Mouse (Mus musculus) intestine, embryonic 15.5 days (tissue): ENCODE measurements around the gene App. TPM values are rescaled to one million over a fixed set of nuclear protein-coding genes. Genes with fewer than 3 reads are reported as not detected.
A peak's percentile ranks its signal among the peaks of the same experiment; 100 is the strongest.

ENCODE experiments used
- ATAC-seq: fragments of 200-750 bp; cut with Nextera tagmentation; 2 replicates; pipeline ENCODE4 v1.8.0; 2017; ENCODE audit warnings: moderate TSS enrichment, moderate library complexity
- H3K27ac ChIP-seq: fragments of 300-500 bp; sonication (generic); 2 replicates; pipeline ENCODE4 v1.5.1; 2015; ENCODE audit warnings: mild to moderate bottlenecking, inconsistent platforms
- H3K27me3 ChIP-seq: fragments of 300-500 bp; sonication (generic); replicated peaks from 2 replicates; pipeline ENCODE4 v1.6.1; 2015; ENCODE audit warnings: inconsistent platforms
- H3K36me3 ChIP-seq: fragments of 300-500 bp; sonication (generic); 2 replicates; pipeline ENCODE4 v1.6.1; 2015; ENCODE audit warnings: inconsistent platforms
- H3K4me1 ChIP-seq: fragments of 300-500 bp; sonication (generic); replicated peaks from 2 replicates; pipeline ENCODE4 v1.6.1; 2015; ENCODE audit warnings: inconsistent platforms
- H3K4me2 ChIP-seq: fragments of 300-500 bp; sonication (generic); replicated peaks from 2 replicates; pipeline ENCODE4 v1.6.1; 2015; ENCODE audit warnings: mild to moderate bottlenecking, inconsistent platforms
- H3K4me3 ChIP-seq: fragments of 300-500 bp; sonication (generic); replicated peaks from 2 replicates; pipeline ENCODE4 v1.5.1; 2015; ENCODE audit warnings: inconsistent platforms
- H3K9ac ChIP-seq: fragments of 300-500 bp; sonication (generic); 2 replicates; pipeline ENCODE4 v1.6.1; 2015; ENCODE audit warnings: inconsistent platforms
- H3K9me3 ChIP-seq: fragments of 300-500 bp; sonication (generic); 2 replicates; pipeline ENCODE4 v1.6.1; 2016; ENCODE audit warnings: inconsistent platforms
- WGBS: fragments of 180-500 bp; shearing (Covaris S2); methylation state at CpG from one replicate; pipeline ENCODE4 v1.1.7; 2015; 5-methylcytosine and 5-hydroxymethylcytosine counted together
- polyA plus RNA-seq: library from polyadenylated mRNA; unstranded; fragments of >200 nt; fragmentation: Nextera tagmentation; extraction: Ambion mirVana; gene quantifications from 2 replicates; pipeline ENCODE4 v1.2.1, GENCODE M21; 2015

Gene App
- polyA plus RNA-seq, 1 experiment from 2014 or later = 147 TPM

DNA sequence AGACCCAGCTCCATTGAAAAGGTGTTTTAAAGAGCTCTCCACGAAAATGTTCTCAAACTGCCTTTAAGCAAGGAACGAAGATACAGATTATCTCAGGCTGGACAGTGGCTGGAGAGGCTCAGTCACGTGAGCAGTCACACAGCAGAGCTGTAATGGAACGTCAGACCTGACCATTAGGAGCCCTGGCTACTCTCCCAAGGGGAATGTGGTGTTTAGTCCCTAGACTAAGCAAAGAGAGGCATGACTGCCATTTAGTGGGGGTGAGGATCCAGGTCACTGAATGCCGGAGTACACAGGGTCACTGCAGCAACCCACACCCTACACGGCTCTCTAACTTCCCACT is 199.4 kb downstream of the App start:
- WGBS = 86% methylated on average over 6 of the region's 6 CpGs
- Histone ChIP-seq H3K27me3 (no peaks in the 10 kb centered on the region), H3K9me3 (no peaks in the 10 kb centered on the region), H3K4me1 (no peaks in the 10 kb centered on the region), H3K27ac (no peak overlapping the region), H3K4me2 (no peak overlapping the region), H3K9ac (no peak overlapping the region), H3K4me3 (no peak overlapping the region), H3K36me3 (0 out of 2 replicates have a peak, but pooled peaks cover 3% of the 10 kb centered on the region)
- no peak for ATAC-seq

DNA sequence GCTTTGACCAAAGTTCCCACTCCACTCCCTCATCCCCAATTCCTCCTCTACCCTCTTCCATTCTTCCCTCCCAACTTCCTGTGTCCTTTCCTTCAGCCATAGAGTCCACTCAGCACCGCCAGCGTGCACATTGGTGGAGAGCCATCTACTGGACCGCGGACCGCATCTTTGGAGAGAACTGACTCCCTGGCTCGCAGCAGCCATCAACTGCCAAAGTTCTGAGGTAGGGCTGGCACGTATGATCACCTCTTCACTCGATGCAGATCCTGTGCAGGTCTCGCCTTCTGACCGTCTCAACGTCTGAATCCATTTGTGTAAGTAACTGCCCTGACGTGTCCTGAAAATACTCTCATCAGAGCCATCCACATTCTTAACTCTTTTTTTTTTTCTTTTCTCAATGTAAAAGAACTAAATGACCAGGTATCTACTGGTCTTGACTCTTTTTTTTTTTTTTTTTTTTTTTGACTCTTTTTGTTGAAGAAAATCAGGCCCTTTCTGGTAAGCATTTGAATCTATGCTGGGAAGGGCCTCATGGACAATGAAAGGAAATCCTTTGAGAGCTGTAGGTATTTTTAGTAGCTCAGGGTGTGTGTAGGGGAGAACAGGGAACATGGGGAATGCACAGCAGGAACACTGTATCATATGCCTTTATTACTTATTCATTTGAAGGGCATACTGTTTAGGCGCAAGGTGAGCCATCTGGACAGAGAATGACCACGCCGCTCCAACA is 200.0 kb downstream of the App start:
- no peak overlapping the region for H3K27ac ChIP-seq
- H3K4me3 ChIP-seq = no peak overlapping the region
- no peak overlapping the region for H3K9ac ChIP-seq
- H3K27me3 ChIP-seq = no peaks in the 10 kb centered on the region
- no peaks in the 10 kb centered on the region for H3K9me3 ChIP-seq
- 0 out of 2 replicates have a peak, but pooled peaks cover 3% of the 10 kb centered on the region for H3K36me3 ChIP-seq
- no peak overlapping the region for H3K4me2 ChIP-seq
- no peaks in the 10 kb centered on the region for H3K4me1 ChIP-seq
- 92% methylated on average over 15 of the region's 15 CpGs for WGBS
- ATAC-seq = no peak

GRCm38 (mm10) chr16:84971535-84972330 is 201.8 kb downstream of the App start:
- Histone ChIP-seq H3K9me3 (no peaks in the 10 kb centered on the region), H3K9ac (no peak overlapping the region), H3K4me3 (no peak overlapping the region), H3K27me3 (no peaks in the 10 kb centered on the region), H3K36me3 (no peaks in the 10 kb centered on the region), H3K4me2 (no peak overlapping the region), H3K4me1 (no peaks in the 10 kb centered on the region), H3K27ac (no peak overlapping the region)
- 51% methylated on average over 16 of the region's 16 CpGs for WGBS
- peak; percentile 72 for ATAC-seq

DNA sequence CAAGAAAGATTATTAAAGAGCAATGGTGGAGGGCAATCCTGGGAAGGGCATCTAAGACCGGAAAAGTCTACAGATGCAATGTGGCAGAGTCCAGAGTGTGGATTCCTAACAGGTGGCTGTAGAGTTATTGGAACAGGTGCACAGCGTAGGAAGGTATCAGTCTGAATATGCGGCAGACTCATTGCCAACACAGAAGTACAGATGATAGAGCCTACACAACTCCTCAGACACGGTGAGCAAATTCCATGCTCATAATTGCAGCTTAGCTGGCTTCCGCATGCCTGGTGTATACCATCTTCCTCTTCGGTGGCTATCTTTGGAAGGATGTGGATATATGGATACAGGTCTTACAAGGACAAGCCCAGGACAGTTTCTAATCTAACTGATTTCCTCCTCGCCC is 204.5 kb downstream of the App start:
- no peak overlapping the region for H3K4me2 ChIP-seq
- no peaks in the 10 kb centered on the region for H3K9me3 ChIP-seq
- H3K4me3 ChIP-seq = no peak overlapping the region
- 96% methylated on average over 7 of the region's 7 CpGs for WGBS
- ATAC-seq = no peak
- H3K36me3 ChIP-seq = no peaks in the 10 kb centered on the region
- H3K9ac ChIP-seq = no peak overlapping the region
- no peaks in the 10 kb centered on the region for H3K4me1 ChIP-seq
- no peak overlapping the region for H3K27ac ChIP-seq
- H3K27me3 ChIP-seq = no peaks in the 10 kb centered on the region

GRCm38 (mm10) chr16:84966983-84967382 is 206.6 kb downstream of the App start:
- Histone ChIP-seq H3K4me2 (no peak overlapping the region), H3K9ac (no peak overlapping the region), H3K27me3 (no peaks in the 10 kb centered on the region), H3K4me1 (no peaks in the 10 kb centered on the region), H3K36me3 (no peaks in the 10 kb centered on the region), H3K9me3 (no peaks in the 10 kb centered on the region), H3K27ac (no peak overlapping the region), H3K4me3 (no peak overlapping the region)
- 83% methylated on average over 4 of the region's 4 CpGs for WGBS
- ATAC-seq = no peak

GRCm38 (mm10) chr16:84966096-84966495 is 207.5 kb downstream of the App start:
- Histone ChIP-seq H3K4me2 (no peak overlapping the region), H3K36me3 (no peaks in the 10 kb centered on the region)
- ATAC-seq = no peak

GRCm38 (mm10) chr16:84963960-84964359 is 209.6 kb downstream of the App start:
- WGBS = 79% methylated on average over 9 of the region's 9 CpGs
- Histone ChIP-seq H3K4me3 (no peak overlapping the region), H3K9ac (no peak overlapping the region), H3K9me3 (no peaks in the 10 kb centered on the region), H3K36me3 (no peaks in the 10 kb centered on the region), H3K4me1 (no peaks in the 10 kb centered on the region), H3K4me2 (no peak overlapping the region), H3K27me3 (no peaks in the 10 kb centered on the region), H3K27ac (no peak overlapping the region)
- no peak for ATAC-seq

More at GRCm38 (mm10) chr16:84966096-84966495, 207.5 kb downstream of the App start:
- no peaks in the 10 kb centered on the region for H3K4me1 ChIP-seq
- WGBS = 76% methylated on average over 13 of the region's 13 CpGs
- no peaks in the 10 kb centered on the region for H3K9me3 ChIP-seq
- no peak overlapping the region for H3K27ac ChIP-seq
- H3K4me3 ChIP-seq = no peak overlapping the region
- no peaks in the 10 kb centered on the region for H3K27me3 ChIP-seq
- H3K9ac ChIP-seq = no peak overlapping the region

DNA sequence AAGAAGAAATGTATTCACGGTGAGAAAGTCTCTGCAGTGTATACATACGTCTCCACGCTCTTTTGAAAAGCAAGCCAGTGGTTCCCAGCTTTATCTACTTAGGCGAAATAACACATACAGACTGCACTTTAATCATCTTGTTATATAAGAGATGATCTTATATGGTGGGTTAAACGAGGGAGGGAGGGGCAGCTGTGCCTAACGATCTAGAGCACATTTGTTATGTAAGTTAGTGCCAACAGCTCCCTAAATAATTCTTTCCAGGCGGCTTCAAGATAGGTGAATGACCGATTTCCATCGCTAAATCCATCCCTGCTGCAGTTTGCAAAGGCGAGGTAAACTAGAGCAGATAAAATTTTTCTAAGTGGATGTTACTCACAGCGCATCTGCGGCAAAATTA is 210.0 kb downstream of the App start:
- no peaks in the 10 kb centered on the region for H3K27me3 ChIP-seq
- WGBS = 88% methylated on average over 12 of the region's 12 CpGs
- H3K4me1 ChIP-seq = no peaks in the 10 kb centered on the region
- H3K9ac ChIP-seq = no peak overlapping the region
- no peak overlapping the region for H3K4me3 ChIP-seq
- no peak for ATAC-seq
- H3K9me3 ChIP-seq = no peaks in the 10 kb centered on the region
- H3K4me2 ChIP-seq = no peak overlapping the region
- no peaks in the 10 kb centered on the region for H3K36me3 ChIP-seq
- no peak overlapping the region for H3K27ac ChIP-seq

- no peaks in the 10 kb centered on the region for H3K9me3 ChIP-seq
- no peaks in the 10 kb centered on the region for H3K27me3 ChIP-seq
- no peak overlapping the region for H3K4me2 ChIP-seq
- H3K36me3 ChIP-seq = no peaks in the 10 kb centered on the region
- H3K27ac ChIP-seq = no peak overlapping the region
- ATAC-seq = no peak
- H3K4me3 ChIP-seq = no peak overlapping the region
- no peaks in the 10 kb centered on the region for H3K4me1 ChIP-seq
- WGBS = 76% methylated on average over 6 of the region's 6 CpGs
- no peak overlapping the region for H3K9ac ChIP-seq
Measured at GRCm38 (mm10) chr16:84957253-84957652, 216.3 kb downstream of the App start.

DNA sequence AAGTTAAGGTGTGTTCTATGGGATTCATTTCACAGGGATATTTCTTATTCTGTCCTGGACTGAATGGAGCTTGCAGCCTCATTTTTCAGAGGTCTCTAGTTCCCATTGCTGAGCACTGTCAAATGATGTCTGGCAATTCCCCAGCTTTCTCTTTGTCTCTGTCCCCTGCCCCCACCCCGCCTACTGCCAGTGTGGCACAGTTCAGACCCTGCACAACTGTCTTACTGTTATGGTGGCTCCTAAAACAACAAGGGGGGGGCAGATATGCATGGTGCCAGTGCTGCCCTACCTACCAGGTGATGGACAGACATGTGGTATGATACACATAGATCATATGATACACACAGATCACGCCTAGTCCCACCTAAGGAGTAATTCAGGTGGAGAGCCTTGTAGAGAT is 216.9 kb downstream of the App start:
- Histone ChIP-seq H3K9me3 (no peaks in the 10 kb centered on the region), H3K4me1 (no peaks in the 10 kb centered on the region), H3K4me3 (no peak overlapping the region), H3K36me3 (no peaks in the 10 kb centered on the region), H3K27ac (no peak overlapping the region), H3K9ac (no peak overlapping the region), H3K4me2 (no peak overlapping the region), H3K27me3 (no peaks in the 10 kb centered on the region)
- WGBS = 87% methylated on average over 2 of the region's 2 CpGs
- 0 out of 2 replicates have a peak, but pooled peaks have one; percentile 24 for ATAC-seq

- Histone ChIP-seq H3K4me2 (no peak overlapping the region), H3K36me3 (no peaks in the 10 kb centered on the region), H3K9ac (no peak overlapping the region), H3K4me3 (no peak overlapping the region), H3K4me1 (no peaks in the 10 kb centered on the region), H3K27ac (no peak overlapping the region), H3K27me3 (no peaks in the 10 kb centered on the region), H3K9me3 (no peaks in the 10 kb centered on the region)
- 68% methylated on average over 1 of the region's 1 CpGs for WGBS
- ATAC-seq = peak; percentile 30
Measured at GRCm38 (mm10) chr16:84955840-84956239, 217.7 kb downstream of the App start.

- Histone ChIP-seq H3K9ac (no peak overlapping the region), H3K4me3 (no peak overlapping the region), H3K4me2 (peak overlapping the region; percentile 38; the same call in 1 of the 2 replicates), H3K36me3 (no peaks in the 10 kb centered on the region), H3K27ac (no peak overlapping the region), H3K9me3 (no peaks in the 10 kb centered on the region), H3K4me1 (no peaks in the 10 kb centered on the region), H3K27me3 (no peaks in the 10 kb centered on the region)
- WGBS = 30% methylated on average over 26 of the region's 26 CpGs
- ATAC-seq = peak; percentile 95
Measured at GRCm38 (mm10) chr16:84955204-84955839, 218.2 kb downstream of the App start.
